Mouse (Mus musculus) lung, postnatal 14 days (tissue): ENCODE results near the gene Rapgef2.
A peak's percentile ranks its signal among the peaks of the same experiment; 100 is the strongest.
"Not testable (repeated sequence)": the region's sequence is repeated elsewhere in the genome, so short reads cannot be mapped to it uniquely, and the experiment has no call there.

Experiments
- DNase-seq: peaks from one replicate; pipeline ENCODE4 v3.0.0; 2021

Rapgef2 gene

DNA sequence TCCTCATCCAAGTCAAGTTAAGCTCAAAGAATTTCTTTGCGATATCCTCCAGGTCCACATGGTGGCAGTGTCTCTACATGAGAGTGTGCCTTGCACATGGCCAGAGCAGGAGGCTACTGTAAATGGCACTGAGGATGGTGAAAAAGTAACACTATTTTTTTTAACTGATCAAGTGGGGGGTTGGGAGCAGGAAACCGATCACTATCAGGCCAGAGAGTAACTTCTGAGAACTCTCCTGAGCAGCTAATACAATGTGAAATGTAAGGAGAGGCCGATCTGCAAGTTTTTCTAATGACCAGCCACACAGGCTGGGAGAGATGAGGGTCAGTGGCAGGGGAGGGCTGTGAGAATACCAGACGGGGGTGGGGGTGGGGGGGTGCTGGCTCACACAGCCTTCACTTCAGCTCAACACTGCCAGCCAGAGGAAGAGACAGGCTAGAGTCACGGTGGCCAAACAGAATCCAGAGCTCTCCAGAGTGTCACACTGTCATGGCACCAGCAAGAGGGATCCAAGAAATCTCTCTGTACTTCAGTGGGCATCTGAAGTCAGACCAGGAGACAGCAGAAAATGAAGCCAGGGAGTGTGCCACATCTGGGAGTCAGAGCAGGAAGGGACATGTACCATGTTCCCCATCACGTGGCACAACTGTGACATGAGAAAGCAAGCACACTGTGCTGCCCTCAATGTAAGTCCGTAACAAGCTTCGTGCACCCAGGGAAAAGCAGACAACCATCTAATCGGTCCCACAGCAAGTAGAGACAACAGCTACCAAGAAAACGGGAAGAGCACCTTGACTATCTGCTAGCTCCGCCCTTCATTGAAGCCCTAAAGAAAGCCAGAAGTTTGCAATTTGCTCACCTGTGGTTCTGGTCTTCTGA is 83.8 kb downstream of the Rapgef2 start:
- DNase-seq = peak; percentile 86

DNA sequence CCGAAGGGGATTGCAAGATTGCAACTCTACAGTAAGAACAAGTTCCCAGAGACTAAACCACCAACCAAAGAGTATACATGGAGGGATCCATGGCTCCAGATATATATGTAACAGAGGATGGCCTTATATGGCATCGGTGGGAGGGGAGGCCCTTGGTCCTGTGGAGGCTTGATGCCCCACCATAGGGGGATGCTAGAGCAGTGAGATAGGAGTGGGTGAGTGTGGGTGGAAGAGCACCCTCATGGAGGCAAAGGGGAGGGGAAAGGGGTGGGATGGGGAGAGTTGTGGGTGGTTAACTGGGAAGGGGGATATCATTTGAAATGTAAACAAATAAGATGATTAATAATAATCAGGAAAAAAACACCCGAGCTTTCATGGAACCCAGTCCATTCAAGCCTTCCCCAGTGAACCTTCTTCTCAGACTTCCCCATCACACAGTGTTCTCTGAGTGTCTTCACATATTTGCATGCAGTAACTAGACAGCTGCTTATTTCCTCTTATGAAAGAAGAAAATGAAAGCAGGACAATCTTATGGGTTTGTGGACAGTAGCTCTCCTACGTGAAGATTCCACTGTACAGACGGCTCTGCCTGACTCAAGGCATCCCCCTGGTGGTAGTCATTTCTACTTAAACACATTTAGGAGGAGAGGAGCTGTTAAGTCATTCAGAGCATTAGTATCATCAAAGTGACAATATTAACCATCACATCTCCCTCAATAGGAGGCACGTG is 89.4 kb downstream of the Rapgef2 start:
- peak; percentile 76 for DNase-seq

DNA sequence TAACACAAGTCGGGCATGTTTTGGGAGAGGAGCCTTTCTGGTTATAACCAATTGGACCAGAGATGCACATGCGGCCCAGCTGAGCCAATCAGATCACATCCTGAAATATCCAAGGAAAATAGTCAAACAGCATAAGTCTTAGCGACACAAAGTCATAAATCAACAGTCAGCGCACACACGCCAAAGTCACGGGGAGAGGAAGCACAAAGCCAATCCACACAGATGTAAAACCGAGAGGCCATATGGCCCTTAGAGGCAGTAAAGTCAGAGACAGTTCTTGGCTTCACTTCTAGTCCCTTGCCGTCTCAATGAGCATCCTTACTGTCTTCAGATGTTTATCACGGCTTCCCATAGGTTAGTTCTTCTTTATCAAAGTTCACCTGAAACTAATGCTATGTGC is 91.0 kb downstream of the Rapgef2 start:
- no peak for DNase-seq

DNA sequence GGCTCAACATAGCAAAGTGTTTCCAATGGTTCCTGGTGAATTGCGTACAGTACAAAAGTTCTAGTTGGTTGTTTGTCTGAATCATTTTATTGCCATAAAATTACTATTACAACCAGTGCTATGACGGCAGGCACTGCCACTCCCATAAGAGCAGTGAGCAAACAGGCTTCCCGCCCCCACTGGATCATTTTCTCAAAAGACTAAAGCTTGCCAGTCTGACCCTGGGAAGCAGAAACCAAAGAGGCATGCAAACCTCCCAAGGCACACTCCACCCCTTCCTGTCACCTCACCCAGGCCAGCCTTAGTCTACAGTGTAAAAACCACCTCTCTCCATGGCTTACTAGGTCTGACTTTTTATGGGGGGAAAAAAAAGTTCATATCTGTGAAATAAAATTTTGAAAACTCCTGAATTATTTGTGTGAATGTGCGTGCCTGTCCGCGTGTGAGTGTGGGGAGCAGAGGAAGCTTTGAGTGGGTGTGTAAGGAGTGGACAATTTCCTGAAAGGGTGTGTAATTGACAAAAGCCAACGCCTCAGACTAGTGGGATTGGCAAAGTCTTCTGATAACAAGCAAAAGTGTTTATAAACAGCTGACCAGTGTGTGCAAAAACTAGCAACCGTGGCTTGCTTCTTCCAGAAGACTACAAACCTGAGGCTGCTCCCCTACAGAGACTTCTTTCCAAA is 92.1 kb downstream of the Rapgef2 start:
- peak; percentile 29 for DNase-seq

DNA sequence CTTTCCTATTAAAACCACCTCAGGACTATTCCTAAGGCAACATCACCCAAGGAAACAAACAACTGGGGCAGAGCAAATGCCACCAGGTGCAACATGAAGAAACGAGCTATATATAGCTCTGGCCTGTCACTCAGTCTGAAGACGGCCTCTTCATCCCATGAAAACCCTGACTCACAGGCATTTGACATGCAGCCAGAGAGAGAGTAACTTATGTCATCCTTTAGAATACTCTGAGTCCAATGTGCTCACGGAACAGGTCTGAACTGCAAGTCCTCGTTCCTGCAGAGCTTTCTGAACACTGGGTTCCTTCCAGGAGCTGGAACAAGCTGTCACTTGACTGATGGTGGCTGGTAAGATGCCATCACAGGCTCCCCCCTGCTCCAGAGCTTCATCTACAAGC is 93.3 kb downstream of the Rapgef2 start:
- peak; percentile 35 for DNase-seq

DNA sequence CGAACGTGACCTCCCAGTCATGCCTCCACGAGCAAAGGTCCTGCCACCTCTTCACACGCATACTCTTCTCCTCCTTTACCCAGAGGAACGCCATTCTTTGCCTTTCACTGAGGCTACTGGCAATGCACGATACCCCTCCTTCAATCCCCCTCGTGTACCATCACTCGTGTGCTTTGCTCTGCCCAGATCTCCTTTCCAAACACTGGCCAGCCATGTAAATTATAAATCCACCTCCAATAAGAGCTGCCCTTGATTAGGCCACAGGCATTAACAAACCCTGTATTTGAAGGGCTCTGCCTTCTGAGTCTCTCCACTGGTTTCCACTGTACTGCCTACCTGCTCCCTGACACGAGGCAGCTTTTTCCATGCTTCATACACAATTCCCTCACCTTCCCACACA is 94.3 kb downstream of the Rapgef2 start:
- no peak for DNase-seq

DNA sequence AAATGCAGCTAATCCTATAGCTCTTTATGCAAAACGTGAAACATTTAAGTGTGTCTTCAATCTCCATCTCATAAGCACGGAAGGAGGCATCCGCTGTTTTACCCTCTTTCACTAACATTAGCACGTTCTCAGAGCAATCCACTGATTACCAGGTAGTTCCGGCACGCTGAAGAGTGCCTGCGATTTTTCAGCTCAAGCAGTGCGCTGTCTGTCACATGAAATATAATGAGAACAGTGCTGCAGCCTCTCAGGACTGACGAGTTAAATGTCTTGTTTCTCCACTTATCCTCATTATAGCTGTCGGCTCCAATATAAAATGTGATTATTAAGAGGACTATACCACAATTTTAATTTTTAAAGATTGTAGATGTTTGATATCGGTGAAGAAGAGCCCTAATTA is 94.8 kb downstream of the Rapgef2 start:
- DNase-seq = no peak

DNA sequence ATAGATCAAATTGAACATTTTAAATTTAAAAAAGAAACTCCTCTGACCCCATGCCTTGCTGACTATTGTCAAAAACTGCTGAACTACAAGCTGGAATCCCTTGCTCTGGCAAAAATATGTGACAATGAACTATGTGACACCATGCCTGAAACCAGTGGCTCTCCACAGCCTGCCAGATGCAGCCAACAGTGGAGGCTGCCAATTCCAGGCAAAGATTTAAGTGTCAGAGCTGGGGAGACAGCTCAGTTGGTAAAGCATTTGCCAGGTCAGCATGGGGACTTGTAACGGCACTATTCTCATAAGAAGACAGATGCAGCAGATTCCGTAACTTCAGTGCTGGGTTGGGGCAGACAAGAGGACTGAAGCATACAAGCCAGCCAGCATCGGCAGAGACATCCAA is 95.9 kb downstream of the Rapgef2 start:
- DNase-seq = no peak

DNA sequence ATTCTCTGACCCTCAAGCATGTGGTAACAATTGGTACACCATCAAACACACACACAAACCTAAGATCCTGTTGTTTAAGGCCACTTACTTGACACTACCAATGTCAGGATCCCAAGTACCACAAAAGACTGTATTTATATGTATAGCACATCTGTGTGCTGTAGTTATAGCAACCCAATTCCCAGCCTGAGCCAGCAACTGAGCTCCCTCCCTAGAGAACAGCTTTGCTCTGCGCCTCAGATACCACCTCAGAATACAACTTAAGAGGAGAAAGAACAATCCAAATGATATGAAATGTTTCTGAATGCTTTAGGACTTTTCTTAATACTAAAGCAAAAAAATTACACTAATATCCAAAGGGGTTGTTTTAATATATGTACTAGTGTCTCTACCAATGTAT is 98.4 kb downstream of the Rapgef2 start:
- no peak for DNase-seq

DNA sequence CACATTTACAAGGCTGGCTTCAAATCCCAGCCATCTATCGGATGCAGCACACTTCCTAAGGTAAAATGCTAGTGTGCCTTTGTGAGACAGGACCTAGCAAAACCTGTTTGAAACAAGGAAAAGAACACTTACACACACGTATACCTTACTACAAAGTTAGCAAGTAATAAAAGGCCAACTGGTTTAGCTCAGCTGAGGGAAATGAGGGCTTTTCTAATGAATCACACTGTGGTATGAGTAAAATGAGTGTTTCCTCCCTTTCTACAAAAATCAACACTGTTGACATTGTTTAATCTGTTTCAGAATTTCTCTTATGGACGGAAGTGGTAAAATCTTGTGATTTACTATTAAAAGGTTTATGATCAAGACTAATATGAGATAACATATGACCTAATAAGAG is 104.0 kb downstream of the Rapgef2 start:
- DNase-seq = no peak

DNA sequence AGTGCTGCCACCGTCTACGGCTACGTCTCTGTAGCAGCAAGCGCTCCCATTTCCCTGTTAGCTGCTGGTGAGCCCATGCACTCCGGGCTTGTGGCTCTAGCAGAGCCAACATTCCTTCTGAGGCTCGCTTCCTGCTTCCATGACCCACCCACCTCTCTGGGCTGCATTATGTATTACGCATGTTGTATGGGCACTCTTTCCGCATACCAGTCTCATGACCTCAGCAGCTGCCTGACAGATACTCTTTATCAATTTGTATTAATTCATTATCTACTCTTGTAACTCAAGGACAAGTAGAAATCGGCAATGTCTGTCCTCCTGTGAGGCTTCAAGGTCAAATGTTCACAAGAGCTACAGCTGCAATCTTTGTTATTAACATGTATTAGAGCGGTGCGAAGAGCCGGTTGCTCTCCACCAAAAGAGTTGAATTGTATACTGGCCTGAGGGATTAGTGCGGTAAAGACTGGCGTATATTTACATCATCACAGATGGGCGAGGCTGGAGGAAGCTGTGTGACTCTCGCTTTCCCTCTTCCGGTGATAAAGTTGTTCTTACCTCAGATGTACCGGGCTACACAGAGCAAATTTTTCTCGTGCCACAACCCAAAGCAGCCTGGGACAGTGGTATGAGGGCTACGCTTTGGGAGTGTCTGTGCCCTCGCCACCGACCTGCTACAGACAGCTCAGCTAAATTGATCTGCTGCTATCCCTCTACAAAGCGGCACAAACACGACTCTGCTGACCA is 104.9 kb downstream of the Rapgef2 start:
- DNase-seq = peak; percentile 78

DNA sequence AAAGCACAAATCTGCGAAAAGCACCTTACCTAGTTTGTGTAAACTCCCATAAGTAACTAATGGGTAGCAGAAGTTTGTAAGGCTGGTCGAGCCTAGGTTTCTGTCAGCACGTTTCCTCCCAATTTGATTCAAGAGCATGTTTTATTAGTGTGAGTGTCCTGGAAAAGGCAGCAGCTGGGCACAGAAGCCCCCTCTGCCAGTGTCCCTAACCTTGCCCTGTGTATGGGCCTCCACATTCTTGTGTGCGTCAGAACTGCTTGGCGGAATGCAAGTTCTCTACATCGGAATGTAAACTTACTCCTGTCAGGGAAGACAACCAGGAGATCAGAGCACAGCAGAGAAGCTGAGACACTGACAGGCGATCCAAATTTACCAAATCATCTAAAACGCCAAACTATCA is 106.2 kb downstream of the Rapgef2 start:
- DNase-seq = no peak

DNA sequence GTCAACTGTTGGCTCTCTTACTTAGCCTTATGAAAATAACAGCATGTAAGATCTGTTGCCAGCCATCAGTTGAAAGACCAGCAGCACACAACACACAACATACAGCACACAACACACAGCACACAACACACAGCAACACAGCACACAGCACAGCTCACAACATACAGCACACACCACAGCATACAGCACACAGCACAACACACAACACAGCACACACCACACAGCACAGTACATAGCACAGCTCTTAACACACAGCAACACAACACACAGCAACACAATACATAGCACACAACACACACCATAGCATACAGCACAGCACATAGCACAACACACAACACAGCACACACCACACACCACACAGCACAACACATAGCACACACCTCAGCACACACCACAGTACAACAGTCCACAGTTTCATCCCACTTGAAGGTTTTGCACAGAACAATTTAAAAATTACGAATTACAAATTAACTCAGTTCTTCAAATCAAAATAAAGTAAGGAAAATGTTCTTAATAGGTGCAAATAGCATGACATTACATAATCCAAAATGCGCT is 106.7 kb downstream of the Rapgef2 start:
- DNase-seq = no peak

DNA sequence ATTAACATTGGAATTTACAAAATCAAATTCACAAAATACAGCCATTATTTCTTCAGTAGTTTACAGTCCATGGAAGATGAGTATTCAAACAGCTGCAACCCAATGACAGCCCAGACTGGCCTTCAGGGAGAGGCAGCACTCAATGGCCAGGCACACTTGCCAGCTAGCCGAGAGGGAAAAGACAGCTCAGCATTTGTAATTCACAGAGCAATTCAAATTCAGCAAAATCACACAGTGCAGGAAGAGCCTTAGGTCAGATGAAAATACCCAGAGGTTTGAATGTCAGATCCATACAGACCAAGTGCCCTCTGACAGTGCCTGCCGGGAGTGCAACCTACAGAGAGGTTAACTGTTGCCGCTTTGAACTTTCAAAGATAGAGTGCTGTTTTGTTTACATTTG is 107.6 kb downstream of the Rapgef2 start:
- no peak for DNase-seq

DNA sequence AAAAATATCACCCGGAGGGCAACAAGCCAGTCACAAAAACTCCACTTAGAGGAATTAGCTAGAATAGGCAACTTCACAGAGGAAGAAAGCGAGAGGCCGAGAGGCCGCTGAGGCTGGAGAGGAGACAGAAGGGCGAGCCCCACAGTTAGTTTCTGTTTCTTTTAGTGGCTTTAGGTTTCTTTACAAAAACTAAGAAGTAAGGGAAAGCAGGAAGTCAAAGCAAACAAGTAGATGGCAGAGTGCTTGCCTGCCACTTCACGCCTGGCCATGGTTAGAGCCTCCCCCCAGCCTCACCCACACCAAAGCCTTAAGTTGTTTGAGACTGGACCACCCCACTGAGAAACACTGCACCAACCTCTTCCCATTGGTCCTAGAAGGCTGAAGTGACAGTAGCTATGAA is 108.2 kb downstream of the Rapgef2 start:
- peak; percentile 36 for DNase-seq

DNA sequence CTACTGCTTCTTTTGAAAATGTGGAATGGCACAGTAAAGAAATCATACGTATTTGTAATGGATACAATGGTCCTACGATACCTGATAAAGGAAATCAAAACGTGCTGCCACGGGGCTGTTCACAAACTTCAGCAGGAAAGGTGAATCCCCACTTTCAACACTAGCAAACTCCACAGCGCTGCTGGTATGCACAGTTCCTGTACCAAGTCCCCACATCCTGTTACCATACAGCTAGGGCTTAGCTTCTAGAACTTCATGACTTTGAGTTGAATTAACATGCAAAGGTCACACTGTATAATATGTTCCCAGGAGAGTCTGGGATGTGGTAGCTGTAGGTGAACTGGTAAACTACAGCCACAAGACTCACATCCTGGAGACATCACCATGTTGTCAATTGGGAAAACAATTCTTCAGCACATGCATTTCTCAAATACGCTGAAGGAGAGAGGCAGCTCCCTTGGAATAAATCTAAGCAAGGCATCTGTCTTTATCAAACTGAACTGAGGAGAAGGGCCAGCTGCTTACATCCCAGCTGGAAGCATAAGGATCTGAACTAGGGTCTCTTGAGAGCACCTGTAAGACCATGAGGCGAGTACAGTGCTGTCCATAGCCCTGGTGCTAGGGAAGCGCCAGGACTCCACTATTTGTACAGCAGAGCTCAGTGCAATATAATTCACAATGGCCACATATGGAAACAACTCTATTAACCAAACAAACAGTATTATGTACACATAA is 109.0 kb downstream of the Rapgef2 start:
- DNase-seq = no peak

DNA sequence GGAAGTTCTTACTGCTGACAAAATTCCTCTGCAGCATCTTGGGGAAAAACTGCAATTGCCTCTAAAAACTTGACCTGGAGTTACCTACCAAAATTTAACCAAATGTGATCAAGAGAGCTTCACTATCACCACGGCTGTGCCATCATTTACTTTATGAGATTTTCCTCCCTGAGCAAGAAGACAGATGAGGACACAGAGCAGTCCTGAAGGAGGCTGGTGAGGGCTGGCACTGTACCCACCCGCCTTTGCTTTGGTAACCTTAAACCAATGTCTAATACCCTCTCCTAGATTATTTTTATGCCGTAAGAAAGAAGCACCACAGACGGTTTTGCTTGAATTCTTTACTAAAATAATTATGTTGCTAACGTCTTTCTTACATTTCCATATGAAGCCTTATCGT is 112.1 kb downstream of the Rapgef2 start:
- DNase-seq = no peak

DNA sequence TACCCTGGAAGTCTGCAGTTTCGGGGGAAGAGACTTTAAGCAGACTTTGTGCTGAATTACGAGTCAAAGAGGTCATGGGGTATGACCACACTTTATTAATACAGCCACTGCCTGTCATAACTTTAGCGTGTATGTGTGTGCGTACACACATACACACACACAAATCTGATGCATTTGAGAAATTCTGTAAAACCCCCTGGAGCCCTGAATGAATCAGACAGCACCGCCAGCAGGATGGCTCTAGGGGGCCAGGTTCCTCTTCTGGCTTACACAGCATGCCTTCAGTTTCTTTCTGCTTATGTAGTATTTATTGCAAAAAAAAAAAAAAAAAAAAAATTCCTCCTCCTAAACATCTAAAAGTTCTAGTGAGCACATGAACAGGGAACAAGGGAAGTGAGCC is 113.0 kb downstream of the Rapgef2 start:
- DNase-seq = no peak

DNA sequence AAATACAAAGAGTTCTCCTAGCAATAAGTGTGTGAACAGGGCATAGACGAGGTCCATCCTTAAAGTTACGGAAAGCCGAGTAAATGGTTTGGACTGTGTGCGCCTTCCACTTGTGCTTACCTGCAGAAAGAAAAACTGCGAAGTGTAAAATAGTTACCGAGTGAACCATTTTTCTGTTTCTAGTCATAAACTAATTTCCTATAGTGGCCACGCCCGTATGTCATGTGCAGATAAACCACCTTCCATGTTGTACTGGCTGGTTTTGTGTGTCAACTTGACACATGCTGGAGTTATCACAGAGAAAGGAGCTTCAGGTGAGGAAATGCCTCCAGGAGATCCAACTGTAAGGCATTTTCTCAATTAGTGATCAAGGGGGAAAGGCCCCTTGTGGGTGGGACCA is 115.2 kb downstream of the Rapgef2 start:
- not testable (repeated sequence) for DNase-seq

DNA sequence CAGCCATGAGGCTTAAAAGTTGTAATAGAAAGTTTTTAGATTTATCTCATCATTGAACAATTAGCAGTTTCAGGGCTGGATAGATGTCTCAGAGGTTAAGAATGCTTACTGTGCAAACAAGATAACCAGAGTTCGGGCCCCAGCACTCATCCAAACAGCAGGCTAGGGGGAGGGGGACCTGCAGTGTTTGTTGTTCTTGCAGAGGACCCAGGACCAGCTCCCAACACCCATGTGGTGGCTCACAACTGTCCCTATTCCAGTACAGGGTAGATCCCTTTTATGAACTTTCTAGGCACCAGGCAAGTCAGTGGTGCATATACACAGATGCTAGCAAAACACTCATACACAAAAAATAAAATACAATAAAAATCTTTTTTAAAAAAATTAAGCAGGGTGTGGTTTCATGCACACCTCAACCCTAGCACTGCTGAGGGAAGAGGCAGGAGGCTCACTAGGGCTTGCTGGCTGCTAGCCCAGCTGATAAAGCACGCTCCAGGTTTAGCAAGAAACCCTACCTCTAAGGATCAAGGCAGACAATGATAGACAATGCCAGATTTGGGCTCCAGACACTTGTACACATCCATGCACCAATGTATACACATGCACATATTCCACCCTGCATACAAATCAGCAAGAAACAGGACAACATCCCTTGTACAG is 118.0 kb downstream of the Rapgef2 start:
- no peak for DNase-seq

DNA sequence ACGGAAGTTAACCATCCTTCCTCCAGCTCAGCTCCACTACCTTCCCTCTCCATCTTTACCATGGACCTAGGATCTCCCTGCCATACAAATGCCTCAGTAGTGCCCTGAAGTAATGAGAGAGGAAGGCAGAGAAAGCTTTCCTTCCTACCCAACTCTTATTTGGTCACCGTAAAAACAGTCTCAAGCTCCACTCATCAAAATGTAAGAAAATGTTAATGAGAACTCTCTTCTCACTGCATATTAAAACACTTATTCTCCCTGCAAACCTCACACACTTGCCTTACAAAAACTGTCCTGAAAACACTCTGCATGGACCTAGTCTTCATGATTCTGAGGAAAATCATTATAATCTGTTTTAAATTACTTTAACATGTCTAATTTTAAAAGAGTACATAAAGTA is 118.7 kb downstream of the Rapgef2 start:
- no peak for DNase-seq
